Mouse (Mus musculus) C2C12 (cell line): ENCODE results near the gene Hipk2.

Experiments used
- CEBPB ChIP-seq: IDR thresholded peaks from one replicate; pipeline ENCODE4 v1.6.1; 2011; ENCODE audit warnings: low read depth, mild to moderate bottlenecking, control low read depth, moderate library complexity
- CTCF ChIP-seq: IDR thresholded peaks from one replicate; pipeline ENCODE4 v1.5.1; 2011; ENCODE audit not compliant: control insufficient read depth, insufficient read depth, insufficient read length
- FOSL1 ChIP-seq: IDR thresholded peaks from one replicate; pipeline ENCODE4 v1.8.0; 2011; ENCODE audit warnings: mild to moderate bottlenecking, low read length; ENCODE audit not compliant: poor library complexity, insufficient read depth, severe bottlenecking
- MAX ChIP-seq: IDR thresholded peaks from one replicate; pipeline ENCODE4 v1.6.1; 2011; ENCODE audit warnings: mild to moderate bottlenecking, control low read depth
- MYOD1 ChIP-seq: IDR thresholded peaks from one replicate; pipeline ENCODE4 v1.6.1; 2011; ENCODE audit warnings: low read depth; ENCODE audit not compliant: control insufficient read depth, insufficient read length
- MYOG ChIP-seq: IDR thresholded peaks from one replicate; pipeline ENCODE4 v1.6.1; 2011; ENCODE audit not compliant: control insufficient read depth, insufficient read length; ENCODE audit errors: extremely low read depth
- USF1 ChIP-seq: IDR thresholded peaks from one replicate; pipeline ENCODE4 v1.6.1; 2011; ENCODE audit warnings: low read depth, mild to moderate bottlenecking, control low read depth, moderate library complexity

DNA sequence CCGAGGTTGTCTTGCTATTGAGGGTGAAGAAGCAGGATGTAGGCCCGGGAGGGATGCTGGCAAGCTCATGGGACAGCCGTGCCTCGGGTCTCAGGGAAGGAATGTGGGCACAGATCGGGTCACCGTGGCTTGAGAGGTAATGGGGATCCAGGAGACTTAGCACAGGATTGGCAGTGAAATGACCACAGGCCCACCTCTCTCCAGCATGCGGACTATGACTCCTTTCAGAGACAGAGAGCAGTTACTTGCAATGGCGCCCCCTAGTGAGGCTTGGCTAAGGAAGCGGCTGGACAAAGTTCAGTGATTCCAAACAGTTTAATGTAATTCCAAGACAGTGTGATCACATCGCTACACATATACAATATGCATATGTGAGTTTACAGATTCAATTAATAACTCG lies 188.7 kb downstream of the Hipk2 start:
- TF ChIP-seq CTCF, result peak; percentile 4
- TF ChIP-seq MAX, result no peak
- TF ChIP-seq MYOD1, result no peak
- no peak for TF ChIP-seq CEBPB
- TF ChIP-seq MYOG, result no peak
- no peak for TF ChIP-seq USF1
- no peak for TF ChIP-seq FOSL1
